Mouse (Mus musculus) G1E (cell line): ENCODE results near the gene Cryga.

Experiments used
- CTCF ChIP-seq: IDR thresholded peaks from 2 replicates; pipeline ENCODE4 v1.5.1; 2012; ENCODE audit warnings: low read depth, low read length, inconsistent platforms, mixed read lengths
- GATA1 ChIP-seq: IDR thresholded peaks from 2 replicates; pipeline ENCODE4 v1.6.1; 2012; ENCODE audit warnings: borderline replicate concordance, low read length, inconsistent platforms, mixed read lengths
- POLR2AphosphoS5 ChIP-seq: IDR thresholded peaks from 2 replicates; pipeline ENCODE4 v1.6.1; 2012; ENCODE audit warnings: low read depth, low read length, inconsistent platforms; ENCODE audit not compliant: insufficient replicate concordance

DNA sequence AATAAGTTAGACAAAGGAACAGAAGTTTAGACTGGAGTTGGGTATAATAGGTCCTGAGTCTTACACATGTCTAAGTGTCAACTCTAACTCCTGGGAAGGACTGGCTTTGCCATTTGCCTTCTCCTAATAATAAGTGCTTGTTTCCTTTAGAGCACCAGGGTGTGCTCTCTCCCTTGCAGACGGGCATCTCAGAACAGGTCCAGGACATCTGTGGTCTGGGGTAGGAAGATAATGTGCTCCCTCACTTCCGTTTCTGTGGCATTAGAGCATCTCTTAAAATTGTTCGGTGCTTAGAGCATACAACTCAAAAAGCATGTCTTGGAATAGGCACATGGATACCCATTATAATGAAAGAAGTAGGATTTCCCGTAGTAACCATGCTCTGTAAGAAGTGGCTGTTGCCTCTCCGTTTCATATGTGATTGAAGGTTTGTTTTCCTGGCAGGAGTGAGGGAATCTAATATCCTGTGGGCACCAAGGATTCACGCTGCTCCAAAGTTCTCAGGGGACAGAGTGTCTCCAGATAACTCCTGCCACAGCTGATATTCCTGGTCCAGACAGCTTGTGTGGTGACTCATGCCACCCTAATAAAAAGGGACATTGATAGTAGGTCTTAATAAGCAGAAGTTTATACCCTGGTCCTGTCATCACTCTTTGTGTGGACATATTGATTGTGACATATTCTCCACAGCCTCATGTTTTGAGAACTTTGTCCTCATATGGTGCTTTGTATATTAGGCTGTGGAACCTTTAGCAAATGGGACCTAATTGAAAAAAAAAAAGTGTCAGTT is 14.4 kb downstream of the Cryga start:
- TF ChIP-seq CTCF (no peak), GATA1 (no peak), POLR2AphosphoS5 (no peak)
